Mouse (Mus musculus): ENCODE measurements around the gene Nemp1.

Nemp1 gene

GRCm38 (mm10) chr10:127674794-127675522 is 8.3 kb downstream of the Nemp1 start:
- DNase-seq (ENCODE audit: low read depth), result no peak

- DNase-seq (ENCODE audit: low read depth), result no peak
Observed at GRCm38 (mm10) chr10:127675859-127676398, 9.2 kb downstream of the Nemp1 start.

GRCm38 (mm10) chr10:127676691-127677548 is 10.2 kb downstream of the Nemp1 start:
- peak; percentile 97 for DNase-seq (ENCODE audit: low read depth)

GRCm38 (mm10) chr10:127677591-127678336 is 11.1 kb downstream of the Nemp1 start:
- peak; percentile 80 for DNase-seq (ENCODE audit: low read depth)

GRCm38 (mm10) chr10:127679208-127679607 is 12.5 kb downstream of the Nemp1 start:
- DNase-seq (ENCODE audit: low read depth), result no peak

- no peak for DNase-seq (ENCODE audit: low read depth)
Observed at GRCm38 (mm10) chr10:127679881-127680280, 13.2 kb downstream of the Nemp1 start.

- DNase-seq (ENCODE audit: low read depth), result no peak
Observed at GRCm38 (mm10) chr10:127682886-127683285, 16.2 kb downstream of the Nemp1 start.

- DNase-seq (ENCODE audit: low read depth), result no peak
Observed at GRCm38 (mm10) chr10:127691053-127691452, 24.4 kb downstream of the Nemp1 start.

GRCm38 (mm10) chr10:127694636-127695035 is 27.9 kb downstream of the Nemp1 start:
- peak; percentile 36 for DNase-seq (ENCODE audit: low read depth)

GRCm38 (mm10) chr10:127695775-127696174 is 29.1 kb downstream of the Nemp1 start:
- no peak for DNase-seq (ENCODE audit: low read depth)

GRCm38 (mm10) chr10:127698966-127699365 is 32.3 kb downstream of the Nemp1 start:
- no peak for DNase-seq (ENCODE audit: low read depth)

GRCm38 (mm10) chr10:127703299-127703698 is 36.6 kb downstream of the Nemp1 start:
- no peak for DNase-seq (ENCODE audit: low read depth)

- DNase-seq (ENCODE audit: low read depth), result no peak
Observed at GRCm38 (mm10) chr10:127704293-127704692, 37.6 kb downstream of the Nemp1 start.

GRCm38 (mm10) chr10:127704766-127705220 is 38.1 kb downstream of the Nemp1 start, which contains the start of gene Myo1a:
Gene Myo1a (plus strand): TSS chr10:127705170.
- DNase-seq (ENCODE audit: low read depth), result no peak

- no peak for DNase-seq (ENCODE audit: low read depth)
Observed at GRCm38 (mm10) chr10:127705783-127706182, 39.1 kb downstream of the Nemp1 start.

GRCm38 (mm10) chr10:127707721-127708120 is 41.0 kb downstream of the Nemp1 start:
- DNase-seq (ENCODE audit: low read depth), result no peak

- no peak for DNase-seq (ENCODE audit: low read depth)
Observed at GRCm38 (mm10) chr10:127708850-127709370, 42.2 kb downstream of the Nemp1 start.

- no peak for DNase-seq (ENCODE audit: low read depth)
Observed at GRCm38 (mm10) chr10:127710331-127710730, 43.6 kb downstream of the Nemp1 start.

- no peak for DNase-seq (ENCODE audit: low read depth)
Observed at GRCm38 (mm10) chr10:127712736-127713135, 46.0 kb downstream of the Nemp1 start.

- no peak for DNase-seq (ENCODE audit: low read depth)
Observed at GRCm38 (mm10) chr10:127721671-127722418, 55.1 kb downstream of the Nemp1 start.

GRCm38 (mm10) chr10:127724178-127724577 is 57.5 kb downstream of the Nemp1 start, which contains the start of gene Tac2:
Gene Tac2 (plus strand): TSS chr10:127724478.
- no peak for DNase-seq (ENCODE audit: low read depth)

All from c-Kit-positive CD71-positive TER-119-negative erythroid progenitor cells, embryonic 14.5 days (primary cell).